Comparison of ENCODE assay signal across 8 mouse cellular contexts in genomic region chr13:24831353-24832130, GRCm38 (mm10). TPM values are rescaled to one million over a fixed set of nuclear protein-coding genes. Genes with fewer than 3 reads are reported as not detected.
A peak's percentile ranks its signal among the peaks of the same experiment; 100 is the strongest.
DNase-seq lines count a peak whose midpoint lies in the region; ATAC-seq lines count a peak whose summit lies in the region.

Gene Acot13 (minus strand): TSS chr13:24831540.
Gene Tdp2 (plus strand): TSS chr13:24831679.

- no peaks in the 10 kb centered on the region for H3K27me3 ChIP-seq in intestine, embryonic 14.5 days (replicated peaks; ENCODE audit: control insufficient read depth, insufficient read depth, low read length)

- intact Hi-C loops in left cerebral cortex, postnatal 14 days (cut with DNase I) = loop anchor here (2.0 kb wide), 1 partner anchor 31 kb away; the partner anchor contains the start of gene BC005537

- H3K9me3 ChIP-seq in intestine, embryonic 14.5 days (ENCODE audit: control insufficient read depth, low read length) = no peaks in the 10 kb centered on the region

- peak within 1 kb of the TSS; percentile 93 for H3K27ac ChIP-seq in intestine, embryonic 14.5 days (ENCODE audit: low read depth)

- peak within 1 kb of the TSS; percentile 97 for H3K4me2 ChIP-seq in intestine, embryonic 14.5 days (ENCODE audit: low read length)

- DNase-seq in adrenal gland, adult (ENCODE audit: inconsistent age in 2 of 2, low spot score in 1 of 2) = peak; percentile 95 to 97
- DNase-seq in embryo, embryonic 10.5 days (ENCODE audit: low spot score) = peak; percentile 98
- DNase-seq in gastrocnemius, postnatal 25 days = peak; percentile 95
- DNase-seq in intestine, embryonic 14.5 days (ENCODE audit: low spot score) = peak; percentile 97
- DNase-seq in left cerebral cortex, postnatal 14 days (ENCODE audit: low spot score in 2 of 2) = peak; percentile 94 to 95
- peak; percentile 99 for DNase-seq in mesoderm, embryonic 11.5 days (ENCODE audit: low read depth, low spot score)
- DNase-seq in right cerebral cortex, postnatal 36 days (ENCODE audit: low spot score in 2 of 2) = peak; percentile 87 to 91
- DNase-seq in yolk sac, embryonic 10.5 days (ENCODE audit: low spot score) = peak; percentile 99

- H3K36me3 ChIP-seq in intestine, embryonic 14.5 days (ENCODE audit: control insufficient read depth, insufficient read depth, low read length) = no peaks in the 10 kb centered on the region; the same call in 1 of the 2 replicates

- H3K9ac ChIP-seq in intestine, embryonic 14.5 days (ENCODE audit: low read length) = peak within 1 kb of the TSS; percentile 95

- peak; percentile 95 for ATAC-seq in intestine, embryonic 14.5 days (replicated peaks; ENCODE audit: low FRiP score, low TSS enrichment, low read depth)

- WGBS in intestine, embryonic 14.5 days = under 1% methylated on average over 90 of the region's 90 CpGs

- peaks cover 27% of the 10 kb centered on the region for H3K4me1 ChIP-seq in intestine, embryonic 14.5 days (replicated peaks; ENCODE audit: control insufficient read depth, insufficient read depth, low read length)

- H3K4me3 ChIP-seq in intestine, embryonic 14.5 days (ENCODE audit: low read depth, low read length) = peak within 1 kb of the TSS; percentile 98

RNA-seq across cellular contexts. Expression of gene Acot13, which starts in this region (rescaled TPM):
- total RNA-seq in gastrocnemius, postnatal 25 days (2021) = 100 to 1,000 TPM; 138 to 147 TPM
- 103 and 118 TPM in 2 replicates for polyA plus RNA-seq in intestine, embryonic 14.5 days (2014; fragmentation: Nextera tagmentation; extraction: Ambion mirVana)
- 10 to 100 TPM; 66.2 to 71.8 TPM for total RNA-seq in left cerebral cortex, postnatal 14 days (2021)

RNA-seq across cellular contexts. Expression of gene Tdp2, which starts in this region (rescaled TPM):
- total RNA-seq in gastrocnemius, postnatal 25 days (2021) = 1 to 10 TPM; 7.8 to 8.2 TPM
- polyA plus RNA-seq in intestine, embryonic 14.5 days (2014; fragmentation: Nextera tagmentation; extraction: Ambion mirVana) = 58.9 and 61.1 TPM in 2 replicates
- total RNA-seq in left cerebral cortex, postnatal 14 days (2021) = 10 to 100 TPM; 18.7 to 20.9 TPM

Comparison
In these comparisons a context has a peak if more than half of its experiments do, and no peak if none do; other contexts are left out.
1. Peak in every context shown above with its lines: DNase-seq, ATAC-seq, H3K4me3 ChIP-seq and H3K27ac ChIP-seq.